Mouse (Mus musculus): Measurements from ENCODE around the gene Zscan2. TPM values are rescaled to one million over a fixed set of nuclear protein-coding genes. Genes with fewer than 3 reads are reported as not detected.

Gene Zscan2
- polyA plus RNA-seq, 1 experiment: 4.3 TPM

- Histone ChIP-seq H3K27ac (ENCODE audit: insufficient read depth, low read length) (no peak overlapping the region), H3K4me1 (ENCODE audit: control insufficient read depth, insufficient read depth, insufficient read length) (peaks cover 6% of the 10 kb centered on the region), H3K36me3 (ENCODE audit: control insufficient read depth, insufficient read depth, low read length) (no peaks in the 10 kb centered on the region), H3K4me3 (ENCODE audit: extremely low read depth, insufficient read depth, insufficient read length) (no peak overlapping the region), H3K27me3 (ENCODE audit: control insufficient read depth, insufficient read depth, low read length) (no peaks in the 10 kb centered on the region)
- DNase-seq (ENCODE audit: low read depth in 1 of 2, low spot score in 2 of 2): no peak
- TF ChIP-seq POLR2A (IDR thresholded peaks at IDR 0.05; ENCODE audit: low read depth, low read length): no peak
- no peak for TF ChIP-seq CTCF (IDR thresholded peaks at IDR 0.05; ENCODE audit: extremely low read depth, insufficient read depth, insufficient read length, insufficient replicate concordance)
- 61% methylated on average over 4 of the region's 4 CpGs for WGBS
These were observed 24.6 kb upstream of the Zscan2 start for GRCm38 (mm10) chr7:80835984-80836652.

- no peak for DNase-seq (ENCODE audit: low read depth in 1 of 2, low spot score in 2 of 2)
- Histone ChIP-seq H3K27ac (ENCODE audit: insufficient read depth, low read length) (no peak overlapping the region), H3K4me1 (ENCODE audit: control insufficient read depth, insufficient read depth, insufficient read length) (peaks cover 6% of the 10 kb centered on the region), H3K36me3 (ENCODE audit: control insufficient read depth, insufficient read depth, low read length) (no peaks in the 10 kb centered on the region), H3K27me3 (ENCODE audit: control insufficient read depth, insufficient read depth, low read length) (no peaks in the 10 kb centered on the region), H3K4me3 (ENCODE audit: extremely low read depth, insufficient read depth, insufficient read length) (no peak overlapping the region)
- 80% methylated on average over 9 of the region's 9 CpGs for WGBS
- TF ChIP-seq POLR2A (IDR thresholded peaks at IDR 0.05; ENCODE audit: low read depth, low read length) (no peak), CTCF (IDR thresholded peaks at IDR 0.05; ENCODE audit: extremely low read depth, insufficient read depth, insufficient read length, insufficient replicate concordance) (no peak)
These were observed 23.0 kb upstream of the Zscan2 start for GRCm38 (mm10) chr7:80837736-80838135.

GRCm38 (mm10) chr7:80838247-80838646 lies 22.5 kb upstream of the Zscan2 start:
- Histone ChIP-seq H3K27me3 (ENCODE audit: control insufficient read depth, insufficient read depth, low read length) (no peaks in the 10 kb centered on the region), H3K27ac (ENCODE audit: insufficient read depth, low read length) (no peak overlapping the region), H3K4me1 (ENCODE audit: control insufficient read depth, insufficient read depth, insufficient read length) (peaks cover 6% of the 10 kb centered on the region), H3K4me3 (ENCODE audit: extremely low read depth, insufficient read depth, insufficient read length) (no peak overlapping the region), H3K36me3 (ENCODE audit: control insufficient read depth, insufficient read depth, low read length) (no peaks in the 10 kb centered on the region)
- WGBS: 66% methylated on average over 7 of the region's 7 CpGs
- TF ChIP-seq POLR2A (IDR thresholded peaks at IDR 0.05; ENCODE audit: low read depth, low read length): no peak
- TF ChIP-seq CTCF (IDR thresholded peaks at IDR 0.05; ENCODE audit: extremely low read depth, insufficient read depth, insufficient read length, insufficient replicate concordance): no peak
- DNase-seq (ENCODE audit: low read depth in 1 of 2, low spot score in 2 of 2): no peak

GRCm38 (mm10) chr7:80839755-80840154 lies 21.0 kb upstream of the Zscan2 start:
- TF ChIP-seq CTCF (IDR thresholded peaks at IDR 0.05; ENCODE audit: extremely low read depth, insufficient read depth, insufficient read length, insufficient replicate concordance) (no peak), POLR2A (IDR thresholded peaks at IDR 0.05; ENCODE audit: low read depth, low read length) (no peak)
- H3K27ac ChIP-seq (ENCODE audit: insufficient read depth, low read length): no peak overlapping the region
- no peak overlapping the region for H3K4me3 ChIP-seq (ENCODE audit: extremely low read depth, insufficient read depth, insufficient read length)
- no peaks in the 10 kb centered on the region for H3K36me3 ChIP-seq (ENCODE audit: control insufficient read depth, insufficient read depth, low read length)
- DNase-seq (ENCODE audit: low read depth in 1 of 2, low spot score in 2 of 2): no peak
- peaks cover 3% of the 10 kb centered on the region; the same call in 1 of the 2 replicates for H3K4me1 ChIP-seq (ENCODE audit: control insufficient read depth, insufficient read depth, insufficient read length)
- H3K27me3 ChIP-seq (ENCODE audit: control insufficient read depth, insufficient read depth, low read length): no peaks in the 10 kb centered on the region

GRCm38 (mm10) chr7:80840241-80840640 lies 20.5 kb upstream of the Zscan2 start:
- Histone ChIP-seq H3K27me3 (ENCODE audit: control insufficient read depth, insufficient read depth, low read length) (no peaks in the 10 kb centered on the region), H3K4me3 (ENCODE audit: extremely low read depth, insufficient read depth, insufficient read length) (no peak overlapping the region), H3K27ac (ENCODE audit: insufficient read depth, low read length) (no peak overlapping the region), H3K4me1 (ENCODE audit: control insufficient read depth, insufficient read depth, insufficient read length) (peaks cover 3% of the 10 kb centered on the region; the same call in 1 of the 2 replicates), H3K36me3 (ENCODE audit: control insufficient read depth, insufficient read depth, low read length) (no peaks in the 10 kb centered on the region)
- WGBS: 22% methylated on average over 1 of the region's 1 CpGs
- no peak for DNase-seq (ENCODE audit: low read depth in 1 of 2, low spot score in 2 of 2)
- TF ChIP-seq CTCF (IDR thresholded peaks at IDR 0.05; ENCODE audit: extremely low read depth, insufficient read depth, insufficient read length, insufficient replicate concordance) (no peak), POLR2A (IDR thresholded peaks at IDR 0.05; ENCODE audit: low read depth, low read length) (no peak)

GRCm38 (mm10) chr7:80840937-80841336 lies 19.8 kb upstream of the Zscan2 start:
- 60% methylated on average over 4 of the region's 4 CpGs for WGBS
- H3K27ac ChIP-seq (ENCODE audit: insufficient read depth, low read length): no peak overlapping the region
- TF ChIP-seq CTCF (IDR thresholded peaks at IDR 0.05; ENCODE audit: extremely low read depth, insufficient read depth, insufficient read length, insufficient replicate concordance): no peak
- no peak for TF ChIP-seq POLR2A (IDR thresholded peaks at IDR 0.05; ENCODE audit: low read depth, low read length)

GRCm38 (mm10) chr7:80842132-80842531 lies 18.6 kb upstream of the Zscan2 start:
- Histone ChIP-seq H3K27me3 (ENCODE audit: control insufficient read depth, insufficient read depth, low read length) (no peaks in the 10 kb centered on the region), H3K36me3 (ENCODE audit: control insufficient read depth, insufficient read depth, low read length) (no peaks in the 10 kb centered on the region), H3K27ac (ENCODE audit: insufficient read depth, low read length) (no peak overlapping the region), H3K4me1 (ENCODE audit: control insufficient read depth, insufficient read depth, insufficient read length) (peaks cover 3% of the 10 kb centered on the region; the same call in 1 of the 2 replicates), H3K4me3 (ENCODE audit: extremely low read depth, insufficient read depth, insufficient read length) (no peak overlapping the region)
- no peak for DNase-seq (ENCODE audit: low read depth in 1 of 2, low spot score in 2 of 2)
- no peak for TF ChIP-seq CTCF (IDR thresholded peaks at IDR 0.05; ENCODE audit: extremely low read depth, insufficient read depth, insufficient read length, insufficient replicate concordance)
- TF ChIP-seq POLR2A (IDR thresholded peaks at IDR 0.05; ENCODE audit: low read depth, low read length): no peak
- 88% methylated on average over 5 of the region's 5 CpGs for WGBS

More at GRCm38 (mm10) chr7:80840937-80841336, 19.8 kb upstream of the Zscan2 start:
- no peaks in the 10 kb centered on the region for H3K27me3 ChIP-seq (ENCODE audit: control insufficient read depth, insufficient read depth, low read length)
- H3K4me3 ChIP-seq (ENCODE audit: extremely low read depth, insufficient read depth, insufficient read length): no peak overlapping the region
- peaks cover 3% of the 10 kb centered on the region; the same call in 1 of the 2 replicates for H3K4me1 ChIP-seq (ENCODE audit: control insufficient read depth, insufficient read depth, insufficient read length)
- no peak for DNase-seq (ENCODE audit: low read depth in 1 of 2, low spot score in 2 of 2)
- H3K36me3 ChIP-seq (ENCODE audit: control insufficient read depth, insufficient read depth, low read length): no peaks in the 10 kb centered on the region

Measured in spleen, adult 2 months (tissue).